Mouse (Mus musculus): ENCODE measurements at regions not wholly inside any gene's neighbourhood (a gene's known extent, or its start where the extent isn't known, plus 50 kb on each side); places are given as distances from the start of the nearest gene placed in this dataset.

DNA sequence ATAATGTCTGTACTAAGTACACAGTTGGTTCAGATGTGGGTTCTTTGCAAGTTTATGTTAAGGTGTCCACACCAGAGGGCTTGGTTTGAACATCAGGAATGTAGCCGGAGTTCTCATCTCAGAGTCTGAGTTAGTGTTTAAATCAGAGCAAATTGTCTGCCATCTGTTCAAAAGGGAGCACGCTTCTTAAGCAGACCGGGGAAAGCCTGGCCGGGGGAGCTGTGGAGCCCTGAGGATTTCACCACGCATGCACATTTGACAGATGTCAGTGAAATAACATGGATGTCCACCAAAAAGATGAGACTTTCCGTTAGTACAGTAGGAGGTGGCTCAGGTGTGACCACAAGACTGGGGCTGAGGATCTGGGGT lies 294.5 kb upstream of the Tle4 start:
- intact Hi-C loops (cut with DNase I) = no loop called here

DNA sequence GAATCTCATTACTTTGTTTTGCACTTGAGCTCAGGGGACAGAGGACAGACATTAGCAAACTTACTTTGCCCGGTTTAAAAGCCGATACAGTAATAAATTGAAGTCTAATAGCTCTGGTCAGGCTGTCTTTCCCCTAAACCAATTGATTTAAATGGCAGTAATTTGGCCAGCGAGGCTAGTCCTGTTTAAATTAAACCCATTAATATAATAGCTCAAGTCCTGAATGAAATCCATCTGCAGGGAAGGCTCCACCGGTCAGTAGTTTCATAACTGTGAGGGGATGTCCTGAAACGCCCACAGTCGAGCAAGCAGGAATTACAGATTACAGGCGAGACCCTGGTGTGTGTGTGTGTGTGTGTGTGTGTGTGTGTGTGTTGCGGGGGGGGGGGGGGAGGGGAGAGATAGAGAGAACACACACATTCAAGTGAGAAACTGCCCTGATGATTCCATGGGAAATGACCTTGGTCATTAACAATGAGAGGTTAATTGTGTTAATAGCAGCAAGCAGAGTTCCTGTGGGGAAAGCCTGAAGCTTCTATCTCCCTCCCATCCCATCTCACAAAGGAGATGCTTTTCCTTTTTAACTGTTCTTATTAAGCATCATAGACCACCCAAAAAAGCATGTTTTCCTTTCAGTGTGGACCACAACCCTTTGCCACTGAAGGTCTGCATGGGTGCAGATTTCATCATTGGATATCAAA lies 294.0 kb upstream of the Tle4 start:
- intact Hi-C loops (cut with DNase I) = no loop called here

DNA sequence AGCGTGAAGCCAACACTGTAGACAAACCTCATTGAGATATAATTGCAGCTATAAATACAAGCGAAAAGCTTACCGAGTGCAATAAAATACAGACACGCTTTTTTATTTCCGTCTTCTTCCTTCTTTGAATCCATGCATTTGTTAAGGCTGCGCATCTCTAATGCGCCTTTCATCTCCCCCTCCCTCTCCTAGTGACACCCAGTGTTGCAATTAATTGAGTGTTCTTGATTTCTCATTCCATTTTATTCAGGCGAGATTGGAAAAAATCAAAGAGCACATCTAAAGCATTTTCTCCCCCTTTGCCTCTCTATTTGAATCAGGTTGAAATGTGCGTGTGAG lies 293.2 kb upstream of the Tle4 start:
- intact Hi-C loops (cut with DNase I) = no loop called here

DNA sequence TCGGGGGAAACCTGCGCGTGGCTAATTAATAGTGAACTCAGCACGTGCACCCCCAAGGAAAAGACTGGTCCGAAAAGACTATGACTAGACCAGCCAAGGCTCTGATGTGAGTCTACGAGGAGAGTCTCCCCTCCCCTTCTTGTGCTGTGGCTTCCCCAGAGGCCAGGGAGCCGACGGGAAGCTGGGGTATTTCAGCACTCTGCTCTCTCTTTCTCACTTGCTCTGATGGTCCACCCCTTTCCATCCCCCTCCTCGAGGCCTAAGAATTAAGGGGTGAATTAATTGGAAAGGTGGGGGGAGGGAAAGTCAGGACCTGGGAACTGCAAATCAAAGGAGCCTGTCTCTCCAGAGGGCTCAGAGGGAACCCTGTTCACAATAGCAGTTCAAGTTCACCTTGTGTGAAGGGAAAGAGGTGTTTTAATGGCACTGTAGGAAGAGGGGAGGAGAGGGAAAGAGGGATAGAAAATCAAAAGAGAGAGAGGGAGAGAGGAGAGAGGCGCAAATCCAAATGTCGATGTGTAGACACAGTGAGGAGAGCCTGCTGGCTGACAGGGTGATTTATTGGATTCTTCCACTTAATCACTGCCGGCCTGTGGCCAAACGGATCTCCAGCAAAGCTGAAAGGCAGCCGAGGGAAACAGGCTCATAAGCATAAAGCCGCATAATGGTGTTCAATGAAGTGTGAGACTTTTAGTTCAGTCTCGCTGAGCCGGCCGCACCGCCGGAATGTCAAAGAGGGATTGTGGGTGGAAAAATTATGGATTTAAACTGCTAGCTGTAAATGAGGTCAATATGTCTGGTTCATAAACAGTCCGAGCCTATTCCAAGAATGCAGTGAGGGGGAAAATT lies 292.6 kb upstream of the Tle4 start:
- intact Hi-C loops (cut with DNase I) = no loop called here

DNA sequence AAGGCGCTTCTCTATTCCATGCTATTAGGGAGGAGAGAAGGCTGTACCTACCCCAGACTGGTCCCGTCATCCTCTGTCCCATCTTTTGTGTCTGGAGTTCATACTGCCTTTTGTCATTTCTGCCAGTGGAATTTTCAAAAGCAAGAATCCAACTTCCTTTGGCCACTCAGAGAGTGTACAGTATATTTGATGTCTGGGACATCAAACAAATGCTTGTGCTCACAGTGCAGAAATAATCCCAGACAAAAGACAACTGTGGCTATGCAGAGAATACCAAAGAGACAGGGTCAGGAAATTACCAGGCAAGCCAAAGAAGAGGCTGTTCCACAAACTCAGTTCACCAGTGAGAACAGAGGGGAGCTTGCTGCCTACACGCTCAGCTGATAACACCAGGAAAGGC lies 291.9 kb upstream of the Tle4 start:
- intact Hi-C loops (cut with DNase I) = no loop called here

DNA sequence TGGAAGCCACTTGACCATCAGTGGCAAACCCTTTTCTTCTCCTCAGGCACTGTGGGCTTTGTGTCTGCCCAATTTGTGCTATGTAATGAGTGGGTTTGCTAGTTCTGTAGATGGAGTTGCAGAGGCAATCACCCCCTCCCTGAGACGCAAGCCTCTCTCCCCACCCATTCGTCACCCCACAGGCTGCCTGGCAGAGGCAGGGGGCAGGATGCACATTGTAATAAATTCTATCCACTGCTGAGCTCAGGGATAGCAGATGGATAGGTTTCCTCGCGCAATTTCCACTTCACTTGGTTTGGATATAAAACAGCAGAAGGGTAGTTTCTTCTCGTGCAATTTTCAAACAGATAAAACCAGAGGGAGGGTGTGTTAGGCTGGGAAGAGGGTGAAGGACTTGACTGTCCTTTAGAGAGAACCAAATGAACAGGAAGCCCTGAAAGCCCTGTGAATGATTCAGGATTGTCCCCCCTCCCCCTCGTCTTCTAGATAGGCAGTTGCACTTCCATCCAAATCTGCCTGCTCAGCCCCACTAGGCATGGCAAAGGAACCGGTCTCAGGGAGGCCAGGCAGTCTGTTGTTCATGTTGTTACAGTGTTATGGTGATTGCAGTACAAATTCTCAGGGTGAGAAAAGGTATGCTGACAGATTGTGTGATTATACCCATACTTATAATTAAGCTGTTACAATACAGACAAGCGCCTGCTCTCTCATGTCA lies 286.0 kb upstream of the Tle4 start:
- intact Hi-C loops (cut with DNase I) = no loop called here

DNA sequence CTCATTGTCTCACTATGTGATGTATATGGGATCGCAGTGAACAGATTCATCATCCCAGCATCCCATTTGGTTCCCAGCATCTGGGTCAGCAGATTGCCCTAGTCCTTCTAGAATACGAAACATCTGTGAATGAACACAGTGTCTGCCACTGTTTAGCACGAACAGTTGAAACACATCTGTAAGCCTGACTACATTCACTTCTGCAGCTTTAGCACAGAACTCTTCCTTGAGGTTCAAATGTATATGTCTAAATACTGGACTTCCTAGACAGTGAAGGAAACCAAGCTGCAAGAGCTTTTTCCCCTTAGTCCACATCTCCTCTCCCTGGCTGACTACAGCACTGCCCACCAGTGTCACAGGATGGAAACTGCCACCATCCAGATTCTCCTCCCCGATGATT lies 283.0 kb upstream of the Tle4 start:
- intact Hi-C loops (cut with DNase I) = no loop called here

DNA sequence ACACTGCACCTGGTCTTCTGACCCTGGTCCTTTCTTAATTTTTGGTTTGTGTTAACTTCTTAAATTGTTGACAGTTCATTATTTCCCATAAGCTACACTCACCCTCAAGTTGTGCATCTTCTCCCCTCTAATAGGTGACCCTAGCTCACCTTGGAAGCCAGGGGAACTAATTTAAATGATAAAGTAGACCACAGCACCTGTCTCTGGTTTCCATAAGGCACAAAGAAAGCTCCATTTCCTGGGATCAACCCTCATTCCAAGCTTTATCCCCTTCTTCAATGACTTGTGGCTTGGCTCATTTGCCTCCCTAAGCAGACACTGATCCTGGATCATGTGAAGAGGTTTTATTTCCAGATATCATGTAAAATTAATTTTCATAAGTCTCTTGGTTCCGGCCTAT lies 276.1 kb upstream of the Tle4 start:
- intact Hi-C loops (cut with DNase I) = no loop called here

DNA sequence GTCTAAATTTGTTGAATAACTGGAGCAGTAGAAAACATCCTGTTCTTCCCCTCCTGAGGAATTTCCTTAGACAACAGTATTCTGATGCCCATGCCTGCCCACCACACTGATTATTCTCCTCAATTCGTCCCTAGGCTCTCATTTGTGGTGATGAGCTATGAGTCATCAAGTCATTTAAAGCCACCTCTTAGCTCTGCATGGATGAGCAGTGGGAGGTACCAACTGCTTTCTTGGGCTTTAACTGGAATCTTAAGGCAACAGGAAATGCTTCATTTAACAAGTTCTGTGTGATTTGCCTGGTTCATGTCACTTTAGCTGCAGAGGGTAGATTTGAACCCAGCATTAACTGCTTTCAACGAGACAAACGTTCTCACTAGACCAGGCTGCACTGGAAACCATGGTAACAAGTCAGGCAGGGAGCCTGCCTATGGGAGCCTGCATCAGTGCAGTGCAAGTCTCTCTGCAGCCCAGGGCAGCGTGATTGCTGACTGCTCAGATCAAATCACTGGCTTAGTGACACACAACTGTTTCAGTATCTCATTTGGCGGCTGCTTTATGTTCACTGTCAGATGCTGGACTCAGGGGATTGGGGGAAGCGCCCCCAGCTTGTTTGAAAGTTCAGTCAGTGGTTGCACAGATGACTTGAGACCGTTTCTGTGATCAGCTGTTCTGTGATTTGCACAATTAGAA lies 273.5 kb upstream of the Tle4 start:
- intact Hi-C loops (cut with DNase I) = no loop called here

DNA sequence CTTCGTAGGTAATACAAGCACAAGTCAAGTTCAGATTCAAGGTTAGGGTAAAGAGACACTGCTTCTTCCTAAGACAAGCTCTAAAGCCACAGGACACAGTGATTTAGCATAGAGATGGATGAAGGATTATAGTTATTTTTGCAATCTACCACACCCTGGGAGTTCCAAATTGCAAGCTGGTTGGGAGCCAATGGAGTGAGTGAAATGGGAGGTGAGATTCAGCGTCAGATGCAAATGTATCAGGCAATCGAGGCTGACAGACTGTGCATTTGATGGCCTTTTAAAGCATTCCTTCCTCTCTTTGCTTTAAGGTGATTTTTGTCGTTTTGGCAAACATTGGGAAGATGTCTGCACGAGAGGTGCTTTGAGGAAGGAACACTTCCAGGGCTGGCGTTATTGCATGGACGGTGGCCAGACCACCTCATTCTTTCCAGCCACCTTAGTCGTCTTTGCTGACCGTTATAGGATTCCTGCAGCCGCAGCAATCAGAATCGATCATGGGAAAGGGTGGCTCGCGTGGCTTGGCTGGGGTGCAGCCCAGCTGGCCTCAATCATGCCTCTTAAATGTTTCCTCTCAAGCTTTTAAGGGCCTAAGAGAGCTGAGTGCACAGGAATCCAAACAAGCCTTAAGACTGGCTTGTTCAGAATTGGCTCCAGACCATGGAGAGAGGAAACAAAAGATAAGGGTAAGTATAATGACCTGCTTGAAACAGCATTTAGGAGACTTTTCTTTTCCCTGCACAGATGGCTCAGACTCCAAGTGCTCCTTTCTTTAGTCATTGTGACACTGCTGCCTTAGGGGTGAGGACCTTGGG lies 265.0 kb upstream of the Tle4 start:
- intact Hi-C loops (cut with DNase I) = no loop called here

DNA sequence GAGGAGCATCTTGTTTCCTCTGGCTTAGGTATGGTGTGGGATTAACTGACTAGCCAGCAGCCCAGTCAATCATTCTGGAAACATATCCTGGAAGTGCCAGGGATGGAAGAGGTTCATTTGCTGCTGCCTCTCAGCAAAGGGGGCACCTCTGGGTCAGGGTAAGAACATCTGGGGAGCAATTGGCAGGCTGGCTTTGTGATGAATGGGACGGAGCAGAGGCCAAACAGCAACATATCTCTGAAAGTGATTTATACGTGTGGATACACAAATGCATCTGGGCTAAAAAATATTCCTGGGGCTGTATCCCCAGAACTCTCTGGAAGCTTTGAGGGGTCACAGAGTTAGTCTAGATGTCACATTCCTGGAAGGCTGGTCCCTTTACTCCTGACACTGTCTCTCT lies 257.2 kb upstream of the Tle4 start:
- intact Hi-C loops (cut with DNase I) = no loop called here

DNA sequence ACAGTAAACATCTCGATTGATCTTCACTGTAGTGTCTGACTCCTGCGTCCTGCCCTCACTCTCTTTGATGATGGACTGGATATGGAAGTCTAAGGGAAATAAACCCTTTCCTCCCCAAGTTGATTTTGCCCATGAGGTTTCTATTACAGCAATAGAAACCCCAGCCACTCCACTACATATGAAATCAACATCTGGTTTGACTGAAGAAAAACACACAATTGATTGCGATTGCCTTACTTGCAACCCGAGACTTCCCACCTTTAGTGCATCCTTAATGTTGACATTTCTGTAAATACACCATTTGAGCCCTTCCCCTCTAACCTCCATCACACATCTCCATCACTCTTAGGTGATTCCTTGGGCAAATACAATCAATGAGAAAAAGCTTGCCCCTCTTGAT lies 255.6 kb upstream of the Tle4 start:
- intact Hi-C loops (cut with DNase I) = no loop called here

DNA sequence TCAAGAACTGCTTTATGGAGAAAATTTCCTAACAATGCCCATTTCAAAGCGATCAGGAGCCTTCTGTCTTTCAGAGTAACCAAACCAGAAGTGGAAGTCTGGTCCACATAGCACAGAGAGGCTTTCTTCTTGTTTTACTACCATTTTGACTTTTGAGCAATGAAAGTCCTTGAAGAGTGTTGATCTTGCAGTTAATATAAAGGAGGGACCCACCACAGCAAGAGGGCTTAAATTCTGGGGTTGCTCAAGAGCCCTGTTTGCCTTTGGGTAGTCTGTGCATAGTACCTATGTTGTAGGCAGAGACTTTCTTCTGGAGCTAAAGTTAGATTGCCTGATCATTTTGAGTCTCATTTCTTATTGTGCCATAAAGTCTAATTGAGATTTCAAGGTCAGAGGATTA lies 251.7 kb upstream of the Tle4 start:
- intact Hi-C loops (cut with DNase I) = no loop called here

DNA sequence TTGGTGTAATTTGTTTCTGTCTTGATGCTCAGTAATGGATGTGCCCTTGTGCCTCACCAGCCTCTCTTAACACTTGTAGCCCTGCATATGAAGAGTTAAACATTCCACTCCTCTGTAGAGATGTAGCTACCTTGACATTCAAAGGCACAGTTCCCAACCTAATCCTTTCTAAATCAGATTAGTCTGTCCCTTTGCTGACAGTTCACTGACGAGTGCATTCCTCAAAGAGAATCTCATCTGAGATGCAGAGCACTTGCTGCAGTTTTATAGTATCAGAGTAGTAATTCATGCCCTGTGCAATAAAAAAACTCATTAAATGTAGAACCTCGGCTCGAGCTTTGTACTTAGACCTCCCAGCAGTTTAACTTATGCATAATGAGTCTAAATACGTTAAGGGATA lies 249.3 kb upstream of the Tle4 start:
- intact Hi-C loops (cut with DNase I) = no loop called here

DNA sequence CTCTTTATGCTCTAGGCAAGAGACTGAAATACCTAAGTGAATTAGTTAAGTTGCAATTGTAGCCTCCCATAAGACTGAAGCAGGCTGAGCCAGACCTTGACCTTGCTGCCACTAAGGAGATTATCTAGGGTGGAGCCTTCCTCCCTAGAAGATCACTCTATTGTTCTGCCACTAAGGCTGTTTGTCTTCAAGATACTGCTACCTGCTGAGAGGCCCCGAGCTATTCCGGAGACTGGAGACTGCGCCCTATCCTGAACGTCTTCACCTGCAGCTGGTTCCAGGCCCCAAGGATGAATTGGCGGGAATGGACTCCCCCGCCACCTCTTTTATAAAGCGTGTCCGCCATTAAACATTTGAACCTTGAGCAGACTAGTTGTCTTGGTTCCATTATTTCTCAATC lies 237.8 kb upstream of the Tle4 start:
- intact Hi-C loops (cut with DNase I) = no loop called here

DNA sequence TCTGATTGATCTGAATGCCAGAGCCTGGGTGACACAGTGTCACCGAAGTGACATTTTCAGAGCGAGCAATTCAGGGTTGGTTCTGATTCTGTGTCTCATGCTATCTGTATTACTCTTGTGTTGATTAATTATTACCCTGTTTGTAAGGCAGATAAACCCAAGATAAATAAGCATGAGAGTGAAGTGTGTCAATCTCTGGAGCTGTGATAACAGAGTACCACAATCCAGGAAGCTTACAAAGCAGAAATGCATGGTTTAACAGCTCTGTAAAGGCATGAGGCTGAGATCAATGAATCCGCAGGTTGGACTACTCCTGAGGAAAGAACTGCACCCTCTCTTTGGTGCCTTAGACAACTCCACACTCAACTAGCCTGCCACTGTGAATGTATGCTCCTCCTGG lies 218.5 kb upstream of the Tle4 start:
- intact Hi-C loops (cut with DNase I) = no loop called here

DNA sequence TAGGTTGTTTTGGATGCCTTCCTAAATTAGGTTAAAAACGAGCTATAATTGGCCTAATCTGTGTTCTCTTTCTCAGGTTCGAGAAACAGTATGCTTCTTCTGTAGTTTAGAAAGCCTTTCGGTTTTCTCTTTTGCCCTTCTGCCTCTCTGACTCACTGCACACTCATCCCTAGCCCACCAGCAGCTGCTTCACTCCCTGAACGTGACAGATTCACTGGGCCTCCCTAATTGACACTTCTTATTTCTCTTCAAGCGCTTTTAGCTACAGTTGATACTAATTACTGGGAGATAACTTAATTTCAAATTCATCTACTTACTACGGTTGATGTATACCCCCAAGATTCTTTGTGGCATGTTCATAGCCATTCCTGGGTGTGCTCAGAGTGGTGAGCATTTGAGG lies 208.9 kb upstream of the Tle4 start:
- intact Hi-C loops (cut with DNase I) = no loop called here

DNA sequence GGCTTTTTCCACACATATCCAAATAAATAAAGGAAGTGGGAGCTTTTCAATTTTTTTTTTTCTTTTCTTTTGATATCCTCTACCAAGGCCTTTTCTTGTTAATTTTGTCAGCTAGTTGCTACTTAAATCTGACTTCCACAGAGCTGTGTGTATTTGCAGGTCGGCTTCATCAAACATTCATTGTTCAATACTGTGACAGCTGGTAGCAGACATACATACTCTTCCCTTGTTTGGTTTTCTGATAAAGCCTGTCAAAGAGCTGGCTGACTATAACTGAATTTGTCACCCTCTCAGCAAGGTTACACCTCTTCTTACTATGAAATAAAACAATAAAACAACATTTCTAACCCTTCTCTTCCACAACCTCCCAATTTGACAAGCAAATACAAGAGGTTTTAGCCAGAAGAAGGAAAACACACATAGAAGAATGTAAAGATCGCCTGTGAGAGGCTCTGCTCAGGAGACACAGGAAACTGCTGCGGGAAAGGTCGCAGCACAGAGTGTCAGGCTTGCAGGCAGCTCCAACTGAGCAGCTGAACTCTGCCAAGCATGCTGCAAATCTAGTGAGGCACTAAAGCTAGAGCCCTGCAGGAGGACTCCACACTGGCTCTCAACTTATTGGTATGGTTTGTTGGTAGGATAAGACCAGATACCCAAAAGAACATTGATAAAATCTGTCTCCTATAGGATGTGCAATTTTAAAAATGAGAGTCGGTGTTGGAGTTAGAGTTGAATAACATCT lies 205.2 kb upstream of the Tle4 start:
- intact Hi-C loops (cut with DNase I) = no loop called here

DNA sequence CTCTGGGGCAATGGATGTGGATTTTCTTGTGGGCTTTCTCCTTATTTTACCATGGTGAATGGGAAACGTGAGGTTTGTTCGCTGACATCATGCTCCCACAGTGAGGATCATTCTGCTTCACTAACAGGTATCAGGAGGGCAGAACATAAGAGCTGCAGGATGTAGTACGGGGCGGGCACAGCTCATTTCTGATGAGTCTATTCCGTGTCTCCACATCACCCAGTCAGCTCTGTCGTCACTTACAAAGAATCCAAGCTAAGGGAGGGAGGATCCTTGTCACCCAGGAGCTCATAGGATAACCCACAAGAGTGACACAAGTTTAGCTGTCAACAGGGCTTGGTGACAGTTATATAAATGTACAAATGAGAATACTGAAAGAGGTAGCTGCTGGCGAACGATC lies 203.8 kb upstream of the Tle4 start:
- intact Hi-C loops (cut with DNase I) = no loop called here

DNA sequence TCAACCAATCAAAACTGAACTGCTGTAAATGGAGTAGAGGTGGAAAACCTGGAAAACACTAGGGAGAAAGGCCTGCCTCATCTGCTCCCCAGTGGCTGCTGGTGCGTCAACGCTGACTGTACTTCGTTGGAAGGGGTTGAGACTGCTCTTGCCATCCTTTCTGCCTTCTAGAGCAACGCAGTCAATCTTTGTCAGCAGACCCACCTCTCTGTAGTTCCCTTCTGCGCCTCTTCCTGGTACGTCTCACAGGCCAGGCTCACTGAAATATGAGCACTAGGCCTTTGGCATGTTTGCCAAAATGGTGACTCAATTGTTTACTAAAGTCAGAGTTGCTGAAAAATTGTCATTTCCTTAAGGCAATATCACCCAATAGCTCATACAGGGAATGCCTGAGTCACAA lies 201.2 kb upstream of the Tle4 start:
- intact Hi-C loops (cut with DNase I) = no loop called here

DNA sequence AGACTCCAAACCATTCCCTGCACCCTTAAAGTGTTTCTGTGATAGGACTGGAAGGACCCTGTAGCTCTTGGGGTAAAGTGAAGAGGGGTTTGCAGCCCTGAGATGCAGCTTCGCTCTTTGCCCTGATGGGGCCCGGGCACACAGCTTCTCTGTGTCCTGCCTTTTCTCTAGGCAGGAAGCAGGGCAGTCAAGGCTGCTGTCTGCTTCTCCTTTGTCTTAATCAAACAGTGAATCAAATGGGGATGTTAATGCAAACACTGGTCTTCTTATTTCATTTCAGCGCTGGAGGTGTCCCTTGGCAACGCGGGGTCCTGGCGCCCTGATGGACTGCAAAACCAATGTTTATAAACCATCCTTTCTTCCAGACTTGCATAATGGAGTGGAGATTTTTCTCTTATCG lies 200.6 kb upstream of the Tle4 start:
- intact Hi-C loops (cut with DNase I) = no loop called here
